Mouse (Mus musculus): ENCODE results near the gene Smpd4.

DNA sequence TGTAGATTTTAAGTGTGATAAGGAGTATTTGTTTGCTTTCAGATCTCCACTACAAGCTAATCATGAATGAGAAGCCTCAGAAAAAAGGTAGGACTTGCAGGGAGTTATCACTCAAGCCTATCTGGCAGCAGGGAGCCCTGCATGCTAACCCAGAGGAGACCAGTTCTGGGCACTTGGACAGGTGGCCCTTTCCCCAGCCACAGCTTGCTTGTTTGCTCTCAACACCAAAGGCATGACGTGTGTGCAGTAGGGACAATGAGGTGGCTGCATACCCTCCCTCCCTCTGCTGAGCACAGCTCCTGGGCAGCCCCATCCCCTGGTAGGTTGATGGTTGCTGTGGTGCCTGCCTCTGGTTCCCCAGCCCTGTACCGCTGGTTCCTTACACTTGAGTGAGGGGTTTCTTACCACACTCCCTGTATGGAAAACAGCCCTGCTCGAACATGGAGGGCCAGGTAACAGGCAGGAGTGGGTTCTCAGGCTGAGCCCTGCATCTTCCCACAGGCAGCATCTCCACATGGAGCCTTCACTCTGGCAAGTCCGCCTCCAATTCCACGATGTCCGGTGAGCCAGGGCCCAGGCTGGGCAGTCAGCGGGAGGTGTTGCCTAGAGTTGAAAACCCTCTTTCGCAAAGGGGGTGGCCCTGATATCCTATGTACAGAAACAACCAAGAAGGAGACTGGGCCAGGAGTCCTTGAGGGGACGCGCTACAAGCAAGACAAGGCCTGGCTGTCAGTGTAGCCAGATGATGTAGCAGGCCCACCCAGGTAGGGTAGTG is 28.6 kb downstream of the Smpd4 start:
- no peak for TF ChIP-seq ZC3H11A (IDR thresholded peaks at IDR 0.05; ENCODE audit: low read depth, low read length)
- no peak for TF ChIP-seq E2F4 (IDR thresholded peaks at IDR 0.05; ENCODE audit: insufficient replicate concordance, low read depth, low read length)
- no peak for TF ChIP-seq CTCF (conservative IDR thresholded peaks at IDR 0.05 in 1 of 2, IDR thresholded peaks at IDR 0.05 in 1 of 2; ENCODE audit: low read depth in 2 of 2, low read length in 2 of 2)
- no peak for TF ChIP-seq POLR2A (IDR thresholded peaks at IDR 0.05; ENCODE audit: low read depth, low read length)
- no peak for TF ChIP-seq HCFC1 (IDR thresholded peaks at IDR 0.05; ENCODE audit: low read depth, low read length)
- no peak; the same call in 1 of the 2 replicates for TF ChIP-seq POLR2AphosphoS2 (IDR thresholded peaks at IDR 0.05; ENCODE audit: low read depth, low read length)
- no peak for TF ChIP-seq SMC3 (IDR thresholded peaks at IDR 0.05; ENCODE audit: low read depth, low read length)
- no peak for TF ChIP-seq CHD2 (IDR thresholded peaks at IDR 0.05; ENCODE audit: low read length)
- TF ChIP-seq MAX (IDR thresholded peaks at IDR 0.05; ENCODE audit: low read length), result no peak
- no peak for TF ChIP-seq USF2 (conservative IDR thresholded peaks at IDR 0.05; ENCODE audit: low read depth, low read length)
- no peak for TF ChIP-seq TBP (conservative IDR thresholded peaks at IDR 0.05; ENCODE audit: low read depth, low read length)
- TF ChIP-seq EP300 (IDR thresholded peaks at IDR 0.05; ENCODE audit: low read length), result no peak
- no peak for TF ChIP-seq JUND (conservative IDR thresholded peaks at IDR 0.05; ENCODE audit: low read depth, low read length)
- no peak for TF ChIP-seq NELFE (IDR thresholded peaks at IDR 0.05; ENCODE audit: low read depth, low read length)

All from CH12.LX (cell line).